Mouse (Mus musculus) megakaryocyte, embryonic 14.5 days (primary cell): ENCODE measurements at regions not wholly inside any gene's neighbourhood (a gene's known extent, or its start where the extent isn't known, plus 50 kb on each side); places are given as distances from the start of the nearest gene placed in this dataset.

Experiments
- FLI1 ChIP-seq: IDR thresholded peaks from 2 replicates; pipeline ENCODE4 v1.6.1; 2012; ENCODE audit warnings: low read length, inconsistent platforms, mixed read lengths
- GATA1 ChIP-seq: IDR thresholded peaks from 3 replicates; pipeline ENCODE4 v1.6.1; 2012; ENCODE audit warnings: mixed read lengths, low read length, inconsistent platforms, borderline replicate concordance

- no peak for TF ChIP-seq GATA1
- no peak for TF ChIP-seq FLI1
Observed at GRCm38 (mm10) chr13:71068011-71068410, 226.4 kb upstream of the Adamts16 start.
